Mouse (Mus musculus) gastrocnemius, postnatal 36 days (tissue): ENCODE results near the gene Adora2a. TPM values are rescaled to one million over a fixed set of nuclear protein-coding genes. Genes with fewer than 3 reads are reported as not detected.

ENCODE experiments used
- DNase-seq, 2 experiments: peaks; one replicate each; pipeline ENCODE4 v3.0.0; 2022
- intact Hi-C: fragments of 180-260 bp; cut with DNase I; formaldehyde crosslinking; loops from one replicate; pipeline ENCODE4 v1.15.1; 2025
- total RNA-seq, 2 experiments: library from RNA; stranded (reverse); gene quantifications; 2 replicates each; pipeline ENCODE4 v1.2.3; 2021

The Adora2a gene
- total RNA-seq, 2 experiments from 2014 or later: 1.6 to 1.9 TPM

- DNase-seq: peak in 1 of 2 experiments; percentile 11
These were observed 12.3 kb upstream of the Adora2a start for GRCm38 (mm10) chr10:75304413-75304812.

DNA sequence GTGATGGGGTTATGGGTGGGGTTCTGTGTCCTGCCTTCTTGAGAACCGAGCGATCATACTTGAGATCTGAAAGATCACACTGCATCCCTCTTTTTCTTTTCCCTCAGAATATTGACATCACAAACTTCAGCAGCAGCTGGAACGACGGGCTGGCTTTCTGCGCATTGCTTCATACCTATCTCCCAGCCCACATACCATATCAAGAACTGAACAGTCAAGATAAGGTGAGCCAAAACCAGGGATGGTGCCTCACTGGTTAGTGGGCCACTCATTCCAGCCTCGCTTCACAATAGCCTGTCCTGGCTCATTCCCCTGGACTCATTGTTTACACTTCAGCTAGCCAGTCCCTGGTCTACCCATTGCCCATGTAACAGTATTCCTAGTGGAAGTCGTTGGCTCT, 9.5 kb upstream of the Adora2a start:
- intact Hi-C loops: no loop called here
- no peak for DNase-seq

More at GRCm38 (mm10) chr10:75304413-75304812, 12.3 kb upstream of the Adora2a start:
- intact Hi-C loops: no loop called here

DNA sequence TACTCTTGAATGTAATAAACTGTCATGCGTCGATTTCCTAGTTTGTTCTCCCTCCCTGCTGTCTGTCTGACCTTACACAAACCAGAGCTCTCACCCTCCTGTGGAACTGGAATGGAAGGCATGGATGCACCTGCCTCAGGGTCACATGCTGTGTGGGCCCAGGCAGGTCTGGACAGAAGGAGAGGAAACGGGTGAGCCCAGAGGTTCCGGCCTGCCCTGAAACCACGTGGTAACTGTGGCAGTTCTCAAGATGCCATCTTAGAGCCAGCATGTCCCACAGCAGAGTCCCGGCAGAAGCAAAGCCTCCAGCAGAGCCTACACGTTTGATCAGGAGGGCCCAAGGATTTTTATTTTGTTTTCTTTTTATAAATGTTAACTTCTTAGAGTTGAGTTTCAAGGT, 4.3 kb upstream of the Adora2a start:
- DNase-seq: no peak
- intact Hi-C loops: no loop called here

DNA sequence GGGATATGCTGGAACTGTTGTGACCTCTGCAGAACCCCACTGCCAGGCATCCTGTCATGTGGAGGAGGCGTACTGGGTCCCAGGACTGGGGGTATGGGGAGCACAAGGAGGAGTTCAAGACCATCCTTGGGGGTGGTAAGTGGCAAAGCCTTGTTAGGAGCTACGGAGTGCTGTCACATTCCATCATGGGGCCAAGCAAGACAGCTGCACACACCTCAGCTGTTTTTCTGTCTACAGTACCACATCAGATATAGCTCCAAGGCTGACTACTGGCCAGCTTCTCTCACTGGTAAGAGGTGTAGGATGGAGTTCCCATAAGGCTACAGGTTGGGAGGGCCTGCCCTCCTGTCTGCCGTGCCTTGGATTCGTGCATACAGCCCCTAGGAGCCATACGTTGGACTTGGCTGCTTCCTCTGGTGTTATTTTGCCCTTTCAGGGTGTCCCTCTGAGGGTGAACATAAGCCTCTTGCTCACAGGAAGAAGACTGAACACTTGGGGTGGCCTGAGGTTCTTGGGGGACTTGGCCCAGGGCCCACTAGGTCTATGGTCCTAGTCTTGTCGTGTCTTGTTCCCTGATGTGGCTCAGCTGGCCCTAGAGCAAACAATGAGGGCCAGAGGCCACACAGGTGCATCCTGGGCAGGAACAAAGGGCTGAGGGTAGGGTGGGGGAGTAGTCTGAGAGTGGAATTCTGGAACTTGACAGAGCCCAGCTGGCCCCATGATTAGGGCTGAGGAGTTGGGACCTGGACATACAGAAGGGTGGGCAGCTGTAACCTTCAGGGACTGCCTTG, 2.3 kb upstream of the Adora2a start:
- intact Hi-C loops: no loop called here
- peak in 1 of 2 experiments; percentile 30 for DNase-seq

GRCm38 (mm10) chr10:75315756-75316155, 921 bp upstream of the Adora2a start:
- intact Hi-C loops: loop anchor here (2.0 kb wide), 2 partner anchors 121 to 171 kb away; no protein-coding TSS in a partner anchor
- DNase-seq: peak in 1 of 2 experiments; percentile 13

- DNase-seq: no peak
- intact Hi-C loops: loop anchor here (2.0 kb wide), 2 partner anchors 120 to 170 kb away; no protein-coding TSS in a partner anchor
These were observed 205 bp upstream of the Adora2a start for GRCm38 (mm10) chr10:75316472-75316871.

DNA sequence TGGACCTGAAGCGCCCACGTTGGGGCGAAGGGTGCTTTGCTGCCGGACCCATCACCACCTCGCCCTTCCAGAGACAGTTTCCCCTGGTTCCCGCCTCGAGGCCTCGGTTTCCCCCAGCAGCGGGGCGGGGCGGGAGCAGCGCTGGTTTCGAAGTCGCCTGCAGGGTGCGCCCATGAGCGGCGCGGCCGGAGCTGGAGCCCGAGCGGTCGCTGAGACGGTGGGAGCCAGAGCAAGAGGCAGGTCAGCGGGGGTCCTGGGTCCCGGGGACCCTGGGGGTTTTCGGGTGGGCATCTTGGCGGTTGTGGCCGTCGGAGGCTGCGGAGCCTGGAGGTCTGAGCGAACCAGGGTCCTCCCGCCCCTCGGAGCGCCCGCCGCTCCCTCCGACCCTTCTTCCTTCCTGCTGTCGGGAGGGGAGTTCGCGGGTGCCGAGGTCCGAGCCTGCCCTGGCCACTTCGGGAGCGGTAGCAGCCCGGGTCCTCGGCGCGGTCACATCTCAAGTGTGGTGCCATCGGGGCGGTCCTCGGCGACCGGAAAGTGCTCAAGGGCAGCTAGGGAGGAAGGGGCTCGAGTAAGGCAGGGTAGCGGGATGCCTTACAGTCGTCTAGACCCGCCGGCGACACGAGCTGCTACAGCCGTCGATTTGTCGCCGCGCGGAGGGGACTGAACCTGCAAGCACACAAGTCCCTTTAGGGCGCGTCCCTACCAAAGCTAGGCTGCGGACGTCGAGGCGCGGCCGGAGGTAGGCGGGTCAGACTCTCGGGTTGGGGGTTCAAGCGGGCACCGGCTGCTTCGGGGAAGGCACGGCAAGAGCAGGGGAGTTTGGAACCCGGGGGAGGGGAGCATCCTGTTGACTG, 458 bp downstream of the Adora2a start:
- intact Hi-C loops: loop anchor here (2.0 kb wide), 2 partner anchors 120 to 170 kb away; no protein-coding TSS in a partner anchor
- peak; percentile 43 to 62 for DNase-seq

DNA sequence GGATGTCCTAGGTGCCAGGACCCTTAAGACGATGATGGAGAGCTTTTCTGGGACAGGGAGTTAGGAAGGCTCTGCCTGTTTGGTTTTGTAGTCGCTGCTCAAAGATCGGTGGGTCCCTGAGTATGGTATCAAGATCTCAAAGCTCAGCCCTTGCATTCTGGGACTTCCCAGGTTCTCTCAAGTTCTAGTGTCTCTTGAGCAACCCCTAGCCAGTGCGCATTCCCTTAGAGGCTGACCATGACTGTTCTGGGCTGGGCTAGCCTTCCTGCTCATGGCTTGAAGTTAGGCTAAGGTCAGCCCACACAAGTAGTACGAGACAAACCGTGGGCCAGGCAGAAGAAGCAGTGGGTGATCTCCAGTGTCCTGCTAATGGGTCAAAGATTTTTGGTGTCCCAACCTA, 1.5 kb downstream of the Adora2a start:
- peak in 1 of 2 experiments; percentile 12 for DNase-seq
- intact Hi-C loops: no loop called here

GRCm38 (mm10) chr10:75320321-75320720, 3.6 kb downstream of the Adora2a start:
- no peak for DNase-seq
- intact Hi-C loops: no loop called here

GRCm38 (mm10) chr10:75322966-75323365, 6.3 kb downstream of the Adora2a start:
- peak in 1 of 2 experiments; percentile 26 for DNase-seq
- intact Hi-C loops: no loop called here

- DNase-seq: no peak
- intact Hi-C loops: no loop called here
These were observed 7.3 kb downstream of the Adora2a start for GRCm38 (mm10) chr10:75323986-75324385.

DNA sequence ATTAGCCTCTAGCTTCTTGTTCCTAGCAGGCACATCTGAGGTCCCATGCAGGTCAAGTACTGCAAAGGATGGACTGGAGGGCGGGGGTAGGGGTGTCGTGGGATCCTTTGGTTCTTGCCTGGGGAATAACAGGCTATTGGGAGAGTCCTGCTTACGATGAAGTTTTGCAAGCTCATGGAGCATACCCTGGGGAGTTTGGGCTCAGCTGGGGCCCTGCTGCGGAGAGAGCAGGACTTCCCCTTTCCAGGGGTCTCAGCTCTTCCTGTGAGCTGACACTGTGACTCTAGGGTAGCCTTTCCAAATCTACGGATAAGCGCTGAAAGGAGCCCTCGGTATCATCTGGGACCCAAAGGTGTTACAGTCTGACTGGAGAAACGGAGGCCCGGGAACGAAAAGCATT, 7.7 kb downstream of the Adora2a start:
- intact Hi-C loops: no loop called here
- DNase-seq: no peak

DNA sequence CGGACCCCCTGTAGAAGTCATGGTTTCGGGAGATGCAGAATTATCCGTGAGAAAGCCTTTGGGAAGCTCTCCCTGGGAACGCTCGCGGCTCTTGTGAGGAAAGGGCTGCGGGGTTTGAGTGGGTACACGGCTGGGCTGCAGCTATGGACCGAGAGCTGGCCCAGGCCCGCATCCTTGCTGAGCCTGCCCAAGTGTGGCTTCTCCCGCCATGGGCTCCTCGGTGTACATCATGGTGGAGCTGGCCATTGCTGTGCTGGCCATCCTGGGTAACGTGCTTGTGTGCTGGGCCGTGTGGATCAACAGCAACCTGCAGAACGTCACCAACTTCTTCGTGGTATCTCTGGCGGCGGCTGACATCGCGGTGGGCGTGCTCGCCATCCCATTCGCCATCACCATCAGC, 9.1 kb downstream of the Adora2a start:
- intact Hi-C loops: no loop called here
- no peak for DNase-seq

- intact Hi-C loops: no loop called here
- peak in 1 of 2 experiments; percentile 13 for DNase-seq
These were observed 9.9 kb downstream of the Adora2a start for GRCm38 (mm10) chr10:75326553-75326952.

DNA sequence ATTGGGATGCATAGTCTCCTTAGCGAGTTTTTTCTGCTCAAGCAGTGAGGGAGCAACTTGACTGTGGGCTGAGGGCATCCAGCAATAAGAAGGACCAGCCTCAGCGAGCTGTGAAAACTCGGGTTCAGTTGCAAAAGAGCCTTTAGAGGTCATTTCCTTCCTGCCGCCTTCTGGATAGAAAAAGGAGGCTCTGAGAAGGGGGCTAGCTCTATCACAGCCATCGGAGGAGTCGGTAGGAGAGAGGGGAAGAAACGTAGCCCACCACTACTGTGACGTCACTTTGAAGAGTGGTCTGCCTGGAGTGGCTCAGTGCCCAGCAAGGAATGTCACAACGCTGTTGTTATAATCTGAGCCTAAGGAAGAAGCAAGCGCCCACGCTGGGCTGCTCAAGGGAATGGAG, 10.4 kb downstream of the Adora2a start:
- intact Hi-C loops: no loop called here

GRCm38 (mm10) chr10:75328201-75328704, 11.6 kb downstream of the Adora2a start:
- intact Hi-C loops: no loop called here
- no peak for DNase-seq

More for the DNA sequence above, 10.4 kb downstream of the Adora2a start:
- DNase-seq: no peak

DNA sequence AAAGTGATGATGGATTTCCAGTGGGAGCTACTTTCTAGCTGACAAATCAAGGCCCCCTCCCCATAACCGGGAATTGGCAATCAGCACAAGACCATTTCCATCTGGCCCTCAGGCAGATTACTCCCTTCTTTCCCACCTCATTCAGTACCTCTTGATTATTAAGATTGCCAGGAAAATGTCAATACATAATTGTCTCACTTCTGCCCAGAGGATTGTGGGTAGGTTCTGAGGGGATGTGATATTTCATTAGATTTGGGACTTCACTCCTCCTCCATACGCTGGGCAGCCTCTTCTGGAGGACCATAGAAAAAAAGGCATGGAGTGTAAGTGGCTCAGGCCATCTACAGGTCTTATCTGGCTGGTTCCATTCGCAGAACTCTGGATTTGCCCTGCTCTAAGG, 15.6 kb downstream of the Adora2a start:
- intact Hi-C loops: loop anchor here (5.0 kb wide), 1 partner anchor 75 kb away; no protein-coding TSS in a partner anchor
- DNase-seq: no peak

- intact Hi-C loops: loop anchor here (5.0 kb wide), 1 partner anchor 74 kb away; no protein-coding TSS in a partner anchor
- no peak for DNase-seq
These were observed 16.6 kb downstream of the Adora2a start for GRCm38 (mm10) chr10:75333176-75333776.

GRCm38 (mm10) chr10:75334175-75334574, 17.5 kb downstream of the Adora2a start:
- intact Hi-C loops: loop anchor here (5.0 kb wide), 1 partner anchor 73 kb away; no protein-coding TSS in a partner anchor
- peak in 1 of 2 experiments; percentile 12 for DNase-seq

DNA sequence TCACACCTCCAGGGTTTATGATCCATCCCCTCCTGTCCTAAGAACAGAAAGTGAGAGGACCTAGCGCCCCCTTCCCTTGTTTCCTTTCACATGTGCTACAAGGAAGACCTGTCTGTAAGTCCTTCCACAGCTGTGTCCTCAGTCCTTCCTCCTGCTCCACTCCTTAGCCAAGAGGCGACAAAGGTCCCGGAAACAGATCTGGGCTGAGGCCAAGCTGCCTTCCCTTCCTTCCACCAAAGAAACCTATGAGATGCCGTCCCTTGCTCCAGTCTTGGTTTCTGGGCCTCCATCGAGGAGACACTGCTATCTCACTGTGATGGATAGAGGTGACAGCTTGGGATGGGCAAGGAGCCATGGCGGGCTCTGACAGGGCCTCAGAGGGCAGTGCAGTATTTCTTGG, 18.4 kb downstream of the Adora2a start:
- intact Hi-C loops: no loop called here

More for the DNA sequence above, 18.4 kb downstream of the Adora2a start:
- DNase-seq: peak in 1 of 2 experiments; percentile 34
